Mouse (Mus musculus) E14TG2a.4 (cell line): ENCODE data around the gene Nktr.

Source experiments
- H3K27me3 ChIP-seq: 2 replicates; pipeline ENCODE4 v1.6.1; 2014; ENCODE audit warnings: low read length, control low read depth; ENCODE audit not compliant: insufficient read depth
- H3K36me3 ChIP-seq: 2 replicates; pipeline ENCODE4 v1.6.1; 2014; ENCODE audit warnings: low read length, control low read depth; ENCODE audit not compliant: insufficient read depth
- H3K4me1 ChIP-seq: replicated peaks from 2 replicates; pipeline ENCODE4 v1.6.1; 2014; ENCODE audit warnings: low read depth, low read length, control low read depth
- H3K4me3 ChIP-seq: replicated peaks from 2 replicates; pipeline ENCODE4 v1.5.1; 2014; ENCODE audit warnings: mild to moderate bottlenecking, low read length
- H3K9me3 ChIP-seq: 2 replicates; pipeline ENCODE4 v1.6.1; 2014; ENCODE audit warnings: low read length, control low read depth
- CTCF ChIP-seq: conservative IDR thresholded peaks from 2 replicates; pipeline ENCODE4 v1.5.1; 2014; ENCODE audit warnings: low read length
- NANOG ChIP-seq: IDR thresholded peaks from 2 replicates; pipeline ENCODE4 v1.6.1; 2014; ENCODE audit warnings: borderline replicate concordance, low read length, mixed read lengths
- POU5F1 ChIP-seq: IDR thresholded peaks from 2 replicates; pipeline ENCODE4 v1.6.1; 2014; ENCODE audit warnings: low read length, borderline replicate concordance

Nktr gene

DNA sequence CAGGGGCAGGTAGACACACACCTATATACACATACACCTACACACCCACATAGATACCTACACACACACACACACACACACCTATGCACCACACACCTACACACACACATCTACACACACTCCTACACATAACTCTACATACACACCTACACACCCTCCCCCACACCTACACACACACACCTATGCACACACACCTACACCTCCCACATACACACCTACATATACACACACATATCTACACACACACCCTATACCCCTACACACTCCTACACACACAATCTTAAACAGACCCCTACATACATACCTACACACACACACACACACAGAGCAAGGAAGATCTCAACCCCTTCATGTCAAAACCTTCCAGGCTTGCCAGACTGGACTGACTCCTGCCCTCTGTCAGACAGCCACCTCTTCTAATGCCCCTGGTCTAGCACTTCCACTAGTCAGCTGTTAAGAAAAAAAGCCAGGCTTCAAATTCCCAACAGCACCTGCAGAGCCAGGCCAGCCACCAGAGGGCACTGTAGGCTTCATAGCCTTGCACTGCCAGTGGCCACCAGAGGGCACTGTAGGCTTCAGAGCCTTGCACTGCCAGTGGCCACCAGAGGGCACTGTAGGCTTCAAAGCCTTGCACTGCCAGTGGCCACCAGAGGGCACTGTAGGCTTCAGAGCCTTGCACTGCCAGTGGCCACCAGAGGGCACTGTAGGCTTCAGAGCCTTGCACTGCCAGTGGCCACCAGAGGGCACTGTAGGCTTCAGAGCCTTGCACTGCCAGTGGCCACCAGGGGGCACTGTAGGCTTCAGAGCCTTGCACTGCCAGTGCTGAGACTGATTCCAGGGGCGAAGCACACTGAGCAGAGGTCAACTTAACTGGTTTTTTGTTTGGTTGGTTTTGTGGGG, 21.6 kb upstream of the Nktr start:
- peaks cover 27% of the 10 kb centered on the region for H3K36me3 ChIP-seq
- peaks cover 18% of the 10 kb centered on the region for H3K4me1 ChIP-seq
- no peaks in the 10 kb centered on the region for H3K27me3 ChIP-seq
- no peak overlapping the region for H3K4me3 ChIP-seq
- H3K9me3 ChIP-seq, result peaks cover 9% of the 10 kb centered on the region
- no peak for TF ChIP-seq NANOG
- peak; percentile 97 for TF ChIP-seq CTCF

DNA sequence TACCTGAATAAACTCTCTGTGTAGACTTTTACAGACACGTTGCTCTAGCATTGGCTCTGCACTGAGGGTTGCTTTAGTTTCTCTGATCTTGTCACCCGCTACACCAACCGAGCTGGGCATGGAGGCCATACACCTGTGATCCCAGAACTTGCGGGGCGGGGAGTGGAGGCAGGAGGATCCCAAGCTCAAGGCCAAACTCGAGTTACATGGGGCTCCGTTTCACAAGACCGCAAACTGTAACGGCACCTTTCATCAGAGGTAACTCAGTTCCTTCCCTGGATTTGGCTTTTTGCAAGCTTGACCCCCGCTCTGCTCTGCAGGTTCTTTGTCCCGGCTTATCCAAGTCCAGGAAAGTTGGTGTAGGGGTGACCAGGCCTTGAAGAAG, 14.7 kb upstream of the Nktr start:
- Histone ChIP-seq H3K9me3 (no peaks in the 10 kb centered on the region), H3K27me3 (no peaks in the 10 kb centered on the region; the same call in 1 of the 2 replicates), H3K4me1 (peaks cover 44% of the 10 kb centered on the region), H3K36me3 (peaks cover 6% of the 10 kb centered on the region; the same call in 1 of the 2 replicates), H3K4me3 (peak overlapping the region; percentile 87)
- TF ChIP-seq CTCF (no peak), POU5F1 (no peak), NANOG (no peak)

DNA sequence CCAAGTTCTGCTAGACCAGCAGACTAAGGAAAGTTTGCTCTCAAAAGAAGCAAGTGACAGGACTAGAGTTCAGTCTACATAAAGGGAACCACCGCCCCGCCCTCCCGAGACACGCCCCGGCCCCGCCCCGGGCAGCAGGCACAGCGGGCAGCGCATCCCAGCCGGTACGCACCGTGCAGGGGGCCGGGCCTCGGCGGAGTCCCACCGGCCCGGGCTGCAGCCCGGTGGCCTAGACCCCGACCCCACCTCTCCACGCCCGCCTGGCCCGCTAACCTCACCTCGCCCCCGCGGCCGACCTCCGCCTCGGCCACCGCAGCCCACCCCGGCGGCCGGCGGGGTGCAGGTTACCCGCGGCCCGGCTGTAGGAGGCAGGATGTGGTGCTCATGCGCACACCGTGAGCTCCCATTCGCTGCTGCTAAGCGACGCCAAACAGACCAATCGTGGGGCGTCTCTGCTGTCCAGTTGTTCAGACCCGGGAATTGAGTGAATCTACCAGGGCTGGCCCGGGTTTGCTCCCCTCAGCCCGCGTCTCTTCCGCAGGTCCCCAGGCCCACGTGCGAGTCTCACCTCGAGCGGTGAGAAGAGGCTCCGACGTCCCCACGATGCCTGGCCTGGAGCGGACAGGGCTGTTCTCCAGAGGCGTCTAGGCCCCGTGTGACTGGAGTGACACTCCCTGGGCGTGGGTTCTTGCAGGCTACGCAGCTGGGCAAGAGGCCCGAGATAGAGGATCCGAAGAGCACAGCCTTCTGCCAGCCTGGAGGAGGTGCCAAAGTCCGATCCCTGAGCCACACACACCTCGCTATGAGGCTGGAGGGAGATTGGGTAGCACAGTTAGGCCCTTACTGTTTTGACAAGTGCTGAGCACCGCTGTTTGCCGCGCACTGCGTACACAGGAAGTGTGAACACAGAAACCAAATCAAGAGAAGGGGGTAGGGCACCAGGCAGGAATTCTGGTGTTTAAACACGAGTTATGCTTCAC, 14.0 kb upstream of the Nktr start, which contains the start of gene Sec22c:
Sec22c (minus strand) TSS at position 845 of the 980 bp plus-strand sequence.
- H3K27me3 ChIP-seq, result no peaks in the 10 kb centered on the region; the same call in 1 of the 2 replicates
- TF ChIP-seq POU5F1 (no peak), CTCF (no peak), NANOG (no peak)

DNA sequence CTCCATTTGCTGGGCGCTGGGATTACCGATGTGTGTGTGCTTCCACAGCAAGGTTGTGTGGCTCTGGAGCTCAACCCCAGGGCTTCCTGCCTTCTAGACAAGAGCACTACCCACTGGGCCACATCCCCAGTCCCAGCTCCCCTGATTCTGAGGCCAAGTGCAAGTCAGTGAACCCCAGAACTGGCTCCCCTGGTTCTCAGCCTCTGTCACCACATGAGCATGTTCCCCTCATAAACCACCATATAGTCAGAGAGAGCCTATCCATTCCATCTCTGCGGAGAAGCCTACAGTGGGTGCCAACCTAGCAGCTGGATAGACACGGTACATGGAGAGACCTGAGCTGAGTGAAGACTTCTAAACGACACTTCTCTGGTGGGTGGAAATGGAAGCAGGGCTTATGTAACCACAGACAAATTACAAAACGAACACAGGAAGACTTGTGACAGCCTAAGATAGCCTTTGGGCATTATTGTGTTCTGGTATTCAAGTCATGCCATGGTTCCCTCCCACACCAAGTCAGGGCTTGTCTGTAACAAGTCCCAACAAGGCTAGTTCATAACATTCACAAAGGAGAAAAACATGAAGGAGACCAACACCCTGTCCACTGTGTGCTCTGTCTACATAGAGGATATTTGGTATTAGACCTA, 12.8 kb upstream of the Nktr start:
- no peak for TF ChIP-seq POU5F1
- TF ChIP-seq NANOG, result no peak
- Histone ChIP-seq H3K4me3 (peak overlapping the region; percentile 87; the same call in 1 of the 2 replicates), H3K9me3 (no peaks in the 10 kb centered on the region), H3K27me3 (no peaks in the 10 kb centered on the region; the same call in 1 of the 2 replicates), H3K4me1 (peaks cover 48% of the 10 kb centered on the region), H3K36me3 (0 out of 2 replicates have a peak, but pooled peaks cover 3% of the 10 kb centered on the region)

More for the DNA sequence above, 14.0 kb upstream of the Nktr start, which contains the start of gene Sec22c:
- Histone ChIP-seq H3K9me3 (no peaks in the 10 kb centered on the region), H3K36me3 (0 out of 2 replicates have a peak, but pooled peaks cover 3% of the 10 kb centered on the region), H3K4me1 (peaks cover 51% of the 10 kb centered on the region), H3K4me3 (peak within 1 kb of the TSS; percentile 87)

DNA sequence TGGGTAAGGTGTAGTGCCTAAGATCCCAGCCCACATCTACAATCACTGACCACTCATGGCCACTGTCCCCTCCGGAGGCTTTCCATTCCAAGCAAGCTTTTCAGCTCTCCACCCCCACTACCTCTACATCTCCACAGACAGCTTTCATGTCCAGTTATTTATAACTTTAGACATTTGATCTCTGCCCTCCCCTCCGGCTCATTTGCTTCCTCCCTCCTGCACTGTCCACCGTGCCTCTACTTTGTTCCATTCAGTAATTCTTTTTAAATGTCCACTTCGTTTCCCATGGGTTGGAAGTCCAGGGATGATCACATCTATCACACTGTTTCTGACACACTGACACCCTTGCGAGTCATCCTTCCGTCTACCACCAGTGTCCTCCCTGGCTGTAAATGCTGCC, 11.2 kb upstream of the Nktr start:
- H3K4me3 ChIP-seq, result no peak overlapping the region
- peaks cover 49% of the 10 kb centered on the region for H3K4me1 ChIP-seq
- no peaks in the 10 kb centered on the region; the same call in 1 of the 2 replicates for H3K27me3 ChIP-seq
- TF ChIP-seq NANOG, result no peak
- peaks cover 13% of the 10 kb centered on the region for H3K36me3 ChIP-seq
- H3K9me3 ChIP-seq, result no peaks in the 10 kb centered on the region

DNA sequence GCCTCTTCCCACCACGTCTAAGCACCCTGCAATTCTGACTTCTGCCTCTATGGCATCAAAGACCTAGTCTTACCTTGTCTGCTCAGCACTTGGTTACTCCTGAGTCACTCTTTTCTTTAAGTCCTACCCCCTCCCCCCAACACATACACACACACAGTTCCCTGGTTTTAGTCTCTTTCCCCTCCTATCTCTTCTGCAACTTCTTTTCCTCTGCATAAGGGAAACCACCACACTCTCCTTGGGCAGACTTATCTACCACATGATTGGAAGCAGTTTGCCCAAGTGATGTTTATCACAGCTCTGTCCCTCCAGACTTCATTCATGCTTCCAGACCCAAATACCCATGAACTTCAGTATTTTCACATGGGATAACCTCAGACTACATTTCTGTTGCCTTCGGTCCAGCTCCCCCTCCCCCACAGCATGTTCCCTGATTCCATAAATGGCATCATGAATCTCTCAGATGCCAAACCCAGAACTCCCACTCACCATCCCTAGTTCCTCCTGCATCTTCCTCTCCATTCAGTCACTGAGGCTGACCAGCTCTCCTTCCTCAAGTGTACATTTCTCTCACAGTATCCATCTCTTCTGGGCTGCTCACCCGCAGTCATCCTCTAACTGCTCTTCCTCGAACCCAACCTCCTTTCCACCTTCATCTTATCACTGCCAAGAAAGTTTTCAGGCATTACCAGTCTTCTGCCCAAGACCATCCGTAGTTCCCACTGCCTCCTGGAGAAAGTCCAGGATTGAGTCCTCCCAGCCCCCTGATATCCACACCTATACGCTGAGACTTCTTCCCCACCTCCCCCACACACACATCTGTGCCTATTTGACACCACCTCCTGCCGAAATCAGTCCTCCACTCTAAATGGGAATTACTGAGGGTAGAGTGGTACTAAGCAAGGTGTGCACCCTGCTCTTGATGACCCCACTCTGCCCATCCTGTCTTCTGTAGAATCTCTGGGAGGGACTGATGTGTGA, 10.2 kb upstream of the Nktr start:
- TF ChIP-seq NANOG (no peak), POU5F1 (no peak), CTCF (no peak)
- no peaks in the 10 kb centered on the region; the same call in 1 of the 2 replicates for H3K27me3 ChIP-seq
- H3K4me1 ChIP-seq, result peaks cover 39% of the 10 kb centered on the region
- H3K4me3 ChIP-seq, result no peak overlapping the region
- H3K36me3 ChIP-seq, result peaks cover 21% of the 10 kb centered on the region
- H3K9me3 ChIP-seq, result no peaks in the 10 kb centered on the region

DNA sequence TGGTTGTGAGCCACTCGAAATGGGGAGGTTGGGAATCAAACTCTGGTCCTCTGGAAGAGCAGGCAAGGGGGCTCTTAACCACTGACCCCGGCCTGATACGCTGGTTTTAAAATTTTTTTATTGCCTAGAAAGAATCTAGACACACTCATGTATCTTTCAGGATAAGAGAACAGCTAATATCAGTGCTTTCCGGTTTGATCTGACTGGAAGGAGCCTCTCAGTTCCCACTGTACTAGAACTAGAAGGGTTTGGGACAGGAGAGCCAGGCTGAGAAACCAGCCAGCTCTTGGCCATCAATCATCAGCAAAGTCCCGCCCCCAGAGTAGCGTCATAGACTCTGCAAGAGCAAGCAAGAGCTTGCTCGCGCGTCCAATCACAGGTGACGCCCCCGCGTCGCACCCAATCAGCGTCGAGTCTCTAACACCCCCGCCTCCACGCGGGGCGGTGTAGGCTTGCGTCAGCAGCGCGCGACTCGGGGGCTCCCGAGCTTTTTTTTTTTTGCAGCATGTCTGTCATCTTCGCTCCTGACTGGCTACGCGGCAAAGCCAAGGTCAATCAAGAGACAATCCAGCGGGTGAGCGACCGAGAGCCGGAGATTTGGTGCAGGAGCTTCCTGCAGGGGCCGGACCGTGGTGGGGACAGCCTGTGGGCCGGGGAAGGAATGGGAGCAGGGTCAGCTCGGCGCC, 8.9 kb upstream of the Nktr start, which contains the start of gene Ss18l2:
Ss18l2 (plus strand) TSS at position 432 of the 686 bp plus-strand sequence.
- peaks cover 31% of the 10 kb centered on the region for H3K4me1 ChIP-seq
- TF ChIP-seq CTCF (no peak), NANOG (no peak), POU5F1 (no peak)
- peaks cover 21% of the 10 kb centered on the region for H3K36me3 ChIP-seq
- no peaks in the 10 kb centered on the region for H3K9me3 ChIP-seq
- H3K4me3 ChIP-seq, result peak within 1 kb of the TSS; percentile 99
- H3K27me3 ChIP-seq, result no peaks in the 10 kb centered on the region; the same call in 1 of the 2 replicates
